Mouse (Mus musculus) MEL (cell line): ENCODE measurements at regions not wholly inside any gene's neighbourhood (a gene's known extent, or its start where the extent isn't known, plus 50 kb on each side); places are given as distances from the start of the nearest gene placed in this dataset.

Experiments
- CHD1 ChIP-seq: IDR thresholded peaks from 2 replicates; pipeline ENCODE4 v1.6.1; 2012; ENCODE audit warnings: low read depth, mild to moderate bottlenecking, inconsistent platforms, low read length, improper control_type of control experiment
- CHD2 ChIP-seq: IDR thresholded peaks from 2 replicates; pipeline ENCODE4 v1.6.1; 2011; ENCODE audit warnings: low read length, improper control_type of control experiment
- CTCF ChIP-seq, 3 experiments: IDR thresholded peaks in 2 of 3; conservative IDR thresholded peaks in 1 of 3; 2 replicates each; pipeline ENCODE4 v1.5.1; 2011 to 2012; ENCODE audit warnings: low read length in 3 of 3, low read depth in 2 of 3, mild to moderate bottlenecking in 2 of 3, improper control_type of control experiment in 1 of 3, inconsistent platforms in 1 of 3, mixed read lengths in 1 of 3, moderate library complexity in 1 of 3; ENCODE audit not compliant: control insufficient read depth in 1 of 3, insufficient read depth in 1 of 3, poor library complexity in 1 of 3, severe bottlenecking in 1 of 3
- EP300 ChIP-seq, 2 experiments: IDR thresholded peaks; 2 replicates each; pipeline ENCODE4 v1.6.1; 2011; ENCODE audit warnings: improper control_type of control experiment in 2 of 2, low read length in 2 of 2, low read depth in 1 of 2, mild to moderate bottlenecking in 1 of 2
- GATA1 ChIP-seq: IDR thresholded peaks from 2 replicates; pipeline ENCODE4 v1.6.1; 2011; ENCODE audit warnings: low read depth, low read length, improper control_type of control experiment
- HCFC1 ChIP-seq: IDR thresholded peaks from 2 replicates; pipeline ENCODE4 v1.6.1; 2012; ENCODE audit warnings: low read depth, mild to moderate bottlenecking, inconsistent platforms, low read length, improper control_type of control experiment, moderate library complexity
- MAX ChIP-seq: IDR thresholded peaks from 2 replicates; pipeline ENCODE4 v1.6.1; 2011; ENCODE audit warnings: low read length, improper control_type of control experiment
- MYB ChIP-seq: IDR thresholded peaks from 2 replicates; pipeline ENCODE4 v1.6.1; 2011; ENCODE audit warnings: mild to moderate bottlenecking, low read depth, low read length, improper control_type of control experiment
- NRF1 ChIP-seq: IDR thresholded peaks from 2 replicates; pipeline ENCODE4 v1.6.1; 2014; ENCODE audit warnings: low read depth, mild to moderate bottlenecking, inconsistent platforms, low read length, improper control_type of control experiment, moderate library complexity; ENCODE audit not compliant: poor library complexity, insufficient read depth, severe bottlenecking
- POLR2A ChIP-seq, 2 experiments: IDR thresholded peaks; 2 replicates each; pipeline ENCODE4 v1.6.1; 2011 to 2012; ENCODE audit warnings: low read length in 2 of 2, mild to moderate bottlenecking in 2 of 2, control low read depth in 1 of 2, improper control_type of control experiment in 1 of 2, low read depth in 1 of 2, moderate library complexity in 1 of 2; ENCODE audit not compliant: control insufficient read depth in 1 of 2, insufficient read depth in 1 of 2, poor library complexity in 1 of 2
- POLR2AphosphoS5 ChIP-seq: IDR thresholded peaks from 2 replicates; pipeline ENCODE4 v1.6.1; 2012; ENCODE audit warnings: low read depth, borderline replicate concordance, mild to moderate bottlenecking, inconsistent platforms, low read length, moderate library complexity, mixed read lengths
- ZNF384 ChIP-seq: IDR thresholded peaks from 2 replicates; pipeline ENCODE4 v1.6.1; 2012; ENCODE audit warnings: low read depth, mild to moderate bottlenecking, inconsistent platforms, low read length, improper control_type of control experiment

DNA sequence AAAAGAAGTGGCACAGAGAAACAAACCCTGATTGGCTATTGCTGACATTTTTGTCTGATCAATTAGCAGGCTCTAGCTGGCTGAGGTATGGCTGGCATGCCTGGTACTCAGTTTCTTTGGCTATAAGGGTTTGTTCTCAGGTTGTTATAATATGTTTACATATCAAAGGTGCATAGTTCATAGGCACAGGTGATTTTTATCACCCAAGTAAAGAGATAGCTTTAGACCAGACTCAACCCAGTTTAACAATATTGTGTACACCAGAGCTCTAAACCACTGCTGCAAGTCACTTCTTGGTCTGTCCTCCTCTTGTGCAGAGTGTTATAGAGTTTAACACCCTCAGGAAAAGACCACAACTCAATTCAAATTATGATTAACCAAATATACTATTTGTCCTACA, 65.8 kb upstream of the Ifngr1 start:
- TF ChIP-seq CHD2 (no peak), CTCF (IDR thresholded peaks at IDR 0.05 in 2 of 3, conservative IDR thresholded peaks at IDR 0.05 in 1 of 3; ENCODE audit: control insufficient read depth in 1 of 3, insufficient read depth in 1 of 3, low read depth in 2 of 3, low read length in 3 of 3, poor library complexity in 1 of 3, severe bottlenecking in 1 of 3) (no peak), EP300 (IDR thresholded peaks at IDR 0.05; ENCODE audit: low read depth in 1 of 2, low read length in 2 of 2) (no peak), POLR2AphosphoS5 (no peak), ZNF384 (no peak), MAX (no peak), GATA1 (no peak), CHD1 (no peak), POLR2A (IDR thresholded peaks at IDR 0.05; ENCODE audit: control insufficient read depth in 1 of 2, insufficient read depth in 1 of 2, low read depth in 1 of 2, low read length in 2 of 2, poor library complexity in 1 of 2) (no peak), NRF1 (no peak), MYB (no peak), HCFC1 (no peak)
